Mouse (Mus musculus): ENCODE measurements at regions not wholly inside any gene's neighbourhood (a gene's known extent, or its start where the extent isn't known, plus 50 kb on each side); places are given as distances from the start of the nearest gene placed in this dataset.

- TF ChIP-seq EP300 (IDR thresholded peaks at IDR 0.05): no peak
- no peak for TF ChIP-seq CTCF (IDR thresholded peaks at IDR 0.05)
Measured at GRCm38 (mm10) chr1:121760086-121760485, 192.3 kb upstream of the Ddx18 start.

Data from lung, postnatal 0 days (tissue).